Mouse (Mus musculus): Measurements from ENCODE around the gene Cchcr1. TPM values are rescaled to one million over a fixed set of nuclear protein-coding genes. Genes with fewer than 3 reads are reported as not detected.

The Cchcr1 gene
- polyA plus RNA-seq, 1 experiment from 2014 or later = 15.4 TPM

- H3K27me3 ChIP-seq (replicated peaks) = no peaks in the 10 kb centered on the region
- H3K9me3 ChIP-seq = no peaks in the 10 kb centered on the region
- WGBS = 82% methylated on average over 9 of the region's 9 CpGs
- no peak overlapping the region for H3K4me2 ChIP-seq (replicated peaks)
- ATAC-seq = no peak
- H3K9ac ChIP-seq = no peak overlapping the region
- no peak overlapping the region for H3K27ac ChIP-seq
- no peak overlapping the region for H3K4me3 ChIP-seq (replicated peaks)
- H3K36me3 ChIP-seq = peaks cover 12% of the 10 kb centered on the region; the same call in 1 of the 2 replicates
- no peaks in the 10 kb centered on the region for H3K4me1 ChIP-seq (replicated peaks)
Measured at GRCm38 (mm10) chr17:35524354-35524753, 7.5 kb downstream of the Cchcr1 start.

- H3K9ac ChIP-seq = no peak overlapping the region
- H3K4me2 ChIP-seq (replicated peaks) = no peak overlapping the region
- no peaks in the 10 kb centered on the region for H3K9me3 ChIP-seq
- H3K36me3 ChIP-seq = peaks cover 17% of the 10 kb centered on the region
- no peak overlapping the region for H3K4me3 ChIP-seq (replicated peaks)
- 0 out of 2 replicates have a peak, but pooled peaks cover 1% of the 10 kb centered on the region for H3K4me1 ChIP-seq (replicated peaks)
- WGBS = 76% methylated on average over 8 of the region's 8 CpGs
- no peak for ATAC-seq
- no peak overlapping the region for H3K27ac ChIP-seq
- no peaks in the 10 kb centered on the region for H3K27me3 ChIP-seq (replicated peaks)
Measured at GRCm38 (mm10) chr17:35526644-35527043, 9.7 kb downstream of the Cchcr1 start.

GRCm38 (mm10) chr17:35532360-35532759, 15.5 kb downstream of the Cchcr1 start:
- ATAC-seq = 0 out of 2 replicates have a peak, but pooled peaks have one; percentile 11
- no peaks in the 10 kb centered on the region for H3K27me3 ChIP-seq (replicated peaks)

DNA sequence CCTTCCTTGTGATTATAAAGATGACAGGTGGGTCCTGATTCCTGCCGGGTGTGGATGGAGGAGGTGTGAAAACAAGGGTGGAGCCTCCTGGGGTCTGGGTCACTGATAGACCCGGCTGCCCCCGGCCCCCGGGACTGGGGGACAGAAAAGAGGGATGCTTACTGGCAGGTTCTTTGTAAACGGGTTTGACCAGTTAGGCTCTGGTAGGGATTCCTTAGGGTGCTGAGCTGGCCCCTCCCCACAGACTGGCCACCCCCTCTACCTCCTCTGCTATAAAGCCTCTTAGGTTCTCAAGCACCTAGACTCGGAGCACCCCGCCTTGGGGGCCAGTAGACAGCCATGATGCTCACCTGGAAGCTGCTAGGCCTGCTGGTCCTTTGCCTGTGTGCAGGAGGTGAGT, 16.0 kb downstream of the Cchcr1 start, which contains the start of gene Psors1c2:
TSS of gene Psors1c2 (plus strand) at position 301 of the 400 bp plus-strand sequence.
- Histone ChIP-seq H3K9me3 (no peaks in the 10 kb centered on the region), H3K4me3 (replicated peaks) (no peak within 1 kb of the TSS), H3K9ac (no peak within 1 kb of the TSS), H3K27ac (no peak within 1 kb of the TSS), H3K27me3 (replicated peaks) (no peaks in the 10 kb centered on the region), H3K4me2 (replicated peaks) (no peak within 1 kb of the TSS), H3K36me3 (peaks cover 10% of the 10 kb centered on the region), H3K4me1 (replicated peaks) (0 out of 2 replicates have a peak, but pooled peaks cover 2% of the 10 kb centered on the region)
- ATAC-seq = 0 out of 2 replicates have a peak, but pooled peaks have one; percentile 4
- WGBS = 18% methylated on average over 7 of the region's 7 CpGs

More at GRCm38 (mm10) chr17:35532360-35532759, 15.5 kb downstream of the Cchcr1 start:
- no peaks in the 10 kb centered on the region for H3K9me3 ChIP-seq
- no peak overlapping the region for H3K27ac ChIP-seq
- WGBS = 5% methylated on average over 3 of the region's 3 CpGs
- H3K36me3 ChIP-seq = peaks cover 10% of the 10 kb centered on the region
- H3K9ac ChIP-seq = no peak overlapping the region
- H3K4me1 ChIP-seq (replicated peaks) = 0 out of 2 replicates have a peak, but pooled peaks cover 2% of the 10 kb centered on the region
- no peak overlapping the region for H3K4me2 ChIP-seq (replicated peaks)
- H3K4me3 ChIP-seq (replicated peaks) = no peak overlapping the region

DNA sequence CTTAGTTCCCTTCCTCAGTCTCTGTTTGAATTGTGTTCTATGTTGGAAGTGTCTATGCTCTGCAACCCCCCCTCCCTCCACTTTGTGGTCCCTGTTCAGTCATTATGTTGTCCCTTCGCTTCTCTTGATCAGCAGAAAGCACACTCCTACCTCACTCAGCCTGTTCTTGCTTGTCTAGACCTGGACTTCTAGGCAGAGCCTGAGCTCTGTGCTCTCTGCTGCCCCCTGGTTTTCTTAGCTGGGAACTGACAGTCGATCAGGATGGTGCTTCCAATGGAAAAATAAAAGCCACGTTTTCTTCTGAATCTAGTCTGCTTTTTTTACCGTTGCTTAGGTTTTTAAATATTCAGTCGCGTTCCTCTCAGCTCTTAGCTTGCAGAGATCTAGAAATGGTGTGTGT, 17.4 kb downstream of the Cchcr1 start:
- no peak overlapping the region for H3K27ac ChIP-seq
- peaks cover 5% of the 10 kb centered on the region; the same call in 1 of the 2 replicates for H3K36me3 ChIP-seq
- H3K4me3 ChIP-seq (replicated peaks) = no peak overlapping the region
- H3K9ac ChIP-seq = no peak overlapping the region
- H3K9me3 ChIP-seq = no peaks in the 10 kb centered on the region
- WGBS = 11% methylated on average over 6 of the region's 6 CpGs
- ATAC-seq = peak; percentile 76
- H3K4me1 ChIP-seq (replicated peaks) = 0 out of 2 replicates have a peak, but pooled peaks cover 2% of the 10 kb centered on the region
- no peaks in the 10 kb centered on the region for H3K27me3 ChIP-seq (replicated peaks)
- H3K4me2 ChIP-seq (replicated peaks) = no peak overlapping the region

- H3K4me1 ChIP-seq (replicated peaks) = no peaks in the 10 kb centered on the region
- no peaks in the 10 kb centered on the region for H3K27me3 ChIP-seq (replicated peaks)
- H3K36me3 ChIP-seq = no peaks in the 10 kb centered on the region
- no peak overlapping the region for H3K27ac ChIP-seq
- H3K4me2 ChIP-seq (replicated peaks) = no peak overlapping the region
- 77% methylated on average over 4 of the region's 4 CpGs for WGBS
- H3K9me3 ChIP-seq = no peaks in the 10 kb centered on the region
- H3K9ac ChIP-seq = no peak overlapping the region
- ATAC-seq = no peak
- no peak overlapping the region for H3K4me3 ChIP-seq (replicated peaks)
Measured at GRCm38 (mm10) chr17:35537421-35537820, 20.5 kb downstream of the Cchcr1 start.

DNA sequence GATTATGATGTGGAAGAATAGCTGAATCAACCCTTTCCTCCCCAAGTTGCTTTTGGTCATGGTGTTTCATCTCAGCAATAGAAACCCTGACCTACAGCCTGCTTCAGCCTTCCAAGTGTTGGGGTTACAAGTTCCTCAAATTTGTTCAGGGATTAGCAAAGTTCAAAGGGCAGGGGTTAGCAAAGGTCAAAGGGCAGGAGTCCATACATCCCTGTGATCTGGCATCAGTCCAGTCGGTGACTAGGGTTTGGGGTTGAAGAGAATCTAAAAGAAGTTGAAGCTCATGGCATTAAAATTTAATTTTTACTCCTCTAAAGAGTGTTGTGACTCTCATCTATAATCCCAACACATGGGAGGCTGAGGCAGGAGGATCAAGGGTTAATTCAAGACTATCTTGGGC, 21.6 kb downstream of the Cchcr1 start:
- Histone ChIP-seq H3K4me1 (replicated peaks) (no peaks in the 10 kb centered on the region), H3K4me3 (replicated peaks) (no peak overlapping the region), H3K4me2 (replicated peaks) (no peak overlapping the region), H3K36me3 (no peaks in the 10 kb centered on the region), H3K27ac (no peak overlapping the region), H3K9ac (no peak overlapping the region), H3K9me3 (no peaks in the 10 kb centered on the region), H3K27me3 (replicated peaks) (no peaks in the 10 kb centered on the region)
- 70% methylated on average over 1 of the region's 1 CpGs for WGBS
- ATAC-seq = no peak

GRCm38 (mm10) chr17:35539540-35539939, 22.6 kb downstream of the Cchcr1 start:
- Histone ChIP-seq H3K36me3 (no peaks in the 10 kb centered on the region), H3K27ac (no peak overlapping the region), H3K27me3 (replicated peaks) (no peaks in the 10 kb centered on the region), H3K4me3 (replicated peaks) (no peak overlapping the region), H3K9me3 (no peaks in the 10 kb centered on the region), H3K4me1 (replicated peaks) (no peaks in the 10 kb centered on the region), H3K9ac (no peak overlapping the region), H3K4me2 (replicated peaks) (no peak overlapping the region)
- WGBS = 56% methylated on average over 10 of the region's 10 CpGs
- no peak for ATAC-seq

DNA sequence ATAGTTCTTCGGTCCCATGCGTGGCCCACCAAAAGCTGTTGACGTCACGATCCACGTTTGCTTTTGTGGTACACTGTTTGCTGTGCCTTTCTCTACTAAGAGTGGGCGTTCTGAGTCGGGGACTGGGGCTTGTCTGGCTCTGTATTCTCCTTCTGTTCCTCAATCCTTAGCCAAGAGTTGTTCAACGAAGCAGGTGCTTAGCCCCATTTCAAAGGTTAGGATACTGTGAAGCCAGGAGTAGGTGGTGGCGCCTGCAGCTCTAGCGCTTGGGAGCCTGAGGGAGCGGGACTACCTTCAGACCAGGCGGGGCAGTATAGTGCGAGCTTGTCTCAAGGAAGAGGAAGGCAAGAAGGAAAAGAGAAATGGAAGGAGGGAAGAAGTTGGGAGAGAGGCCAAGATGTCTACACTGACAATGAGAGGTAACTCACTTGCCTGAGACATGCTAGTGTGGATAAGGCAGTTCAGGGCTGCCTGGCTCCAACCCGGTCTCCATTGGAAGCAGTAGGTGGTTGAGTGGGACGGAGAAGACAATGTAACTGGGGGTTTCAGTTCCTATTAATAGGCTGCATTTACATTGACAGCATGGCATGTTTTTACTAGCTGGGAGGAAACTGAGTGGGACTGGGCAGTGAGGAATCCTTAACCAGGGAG, 26.0 kb downstream of the Cchcr1 start:
- no peak for ATAC-seq
- 78% methylated on average over 15 of the region's 15 CpGs for WGBS
- H3K36me3 ChIP-seq = no peaks in the 10 kb centered on the region
- H3K27ac ChIP-seq = no peak overlapping the region
- H3K27me3 ChIP-seq (replicated peaks) = no peaks in the 10 kb centered on the region
- H3K4me2 ChIP-seq (replicated peaks) = no peak overlapping the region
- no peaks in the 10 kb centered on the region for H3K9me3 ChIP-seq
- H3K4me3 ChIP-seq (replicated peaks) = no peak overlapping the region
- H3K9ac ChIP-seq = no peak overlapping the region
- H3K4me1 ChIP-seq (replicated peaks) = no peaks in the 10 kb centered on the region

DNA sequence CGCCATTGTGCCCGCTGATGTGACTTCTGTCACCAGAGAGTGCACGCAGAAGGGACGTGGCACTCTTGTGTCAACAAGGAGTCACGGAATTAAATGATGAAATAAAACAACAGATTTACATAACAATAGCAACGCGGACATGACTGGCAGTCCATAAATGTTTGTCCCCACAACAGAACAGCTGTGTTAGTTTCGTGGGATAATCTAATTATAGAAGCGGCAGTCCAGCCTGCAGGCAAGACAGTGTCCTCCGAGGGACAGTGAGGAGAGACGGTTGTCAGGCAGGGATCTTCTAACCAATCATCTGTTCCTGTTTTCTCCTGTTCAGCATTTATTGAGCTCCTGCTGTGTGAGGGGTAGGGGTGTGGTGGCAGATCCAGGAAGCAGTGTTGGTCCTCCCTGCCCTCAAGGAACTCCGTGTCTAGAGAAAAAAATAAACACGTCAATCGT, 26.5 kb downstream of the Cchcr1 start:
- WGBS = 56% methylated on average over 14 of the region's 14 CpGs
- no peak overlapping the region for H3K4me3 ChIP-seq (replicated peaks)
- no peak overlapping the region for H3K4me2 ChIP-seq (replicated peaks)
- H3K27me3 ChIP-seq (replicated peaks) = no peaks in the 10 kb centered on the region
- no peaks in the 10 kb centered on the region for H3K36me3 ChIP-seq
- H3K27ac ChIP-seq = no peak overlapping the region
- H3K4me1 ChIP-seq (replicated peaks) = no peaks in the 10 kb centered on the region
- H3K9ac ChIP-seq = no peak overlapping the region
- H3K9me3 ChIP-seq = no peaks in the 10 kb centered on the region
- ATAC-seq = no peak

DNA sequence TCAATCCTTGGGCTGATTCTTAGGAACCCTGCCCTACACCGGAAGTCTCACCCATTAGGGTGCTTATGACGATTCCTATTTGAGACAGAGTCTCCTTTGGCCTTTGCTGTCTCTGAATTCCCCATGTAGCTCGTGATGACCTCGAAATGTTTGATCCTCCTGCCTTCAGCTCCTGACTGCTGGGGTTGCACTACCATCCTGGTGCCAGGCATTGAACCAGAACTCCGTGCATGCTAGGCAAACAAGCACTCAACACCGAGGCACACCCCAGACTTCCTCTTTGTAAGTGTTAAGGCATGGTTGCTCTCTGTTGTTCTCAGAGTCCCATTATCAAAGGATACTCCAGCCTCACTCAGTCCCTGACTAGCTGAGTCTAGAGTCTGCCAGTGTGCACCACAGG, 27.1 kb downstream of the Cchcr1 start:
- H3K9ac ChIP-seq = no peak overlapping the region
- H3K4me3 ChIP-seq (replicated peaks) = no peak overlapping the region
- H3K9me3 ChIP-seq = no peaks in the 10 kb centered on the region
- no peak for ATAC-seq
- no peak overlapping the region for H3K27ac ChIP-seq
- no peaks in the 10 kb centered on the region for H3K4me1 ChIP-seq (replicated peaks)
- H3K27me3 ChIP-seq (replicated peaks) = no peaks in the 10 kb centered on the region
- H3K4me2 ChIP-seq (replicated peaks) = no peak overlapping the region
- 81% methylated on average over 6 of the region's 6 CpGs for WGBS
- no peaks in the 10 kb centered on the region for H3K36me3 ChIP-seq

DNA sequence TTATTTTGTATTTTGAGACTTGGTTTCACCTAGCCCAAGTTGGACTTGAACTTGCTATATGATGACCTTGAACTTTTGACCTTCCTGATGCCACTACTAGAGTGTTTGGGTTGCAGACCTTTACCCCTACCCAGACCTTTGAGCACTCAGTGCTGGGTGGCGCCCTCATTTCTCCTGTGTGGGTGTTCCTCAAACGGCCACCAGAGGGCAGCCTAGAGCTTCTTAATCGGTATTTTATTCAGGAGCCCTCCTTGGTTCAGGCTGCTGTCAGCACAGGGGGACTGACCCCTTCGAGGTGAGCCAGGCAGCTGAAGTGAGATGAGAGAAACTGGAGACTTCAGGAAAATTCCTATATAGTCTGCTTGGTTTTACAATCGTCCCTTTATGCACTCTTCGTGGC, 27.8 kb downstream of the Cchcr1 start:
- Histone ChIP-seq H3K36me3 (no peaks in the 10 kb centered on the region), H3K4me3 (replicated peaks) (no peak overlapping the region), H3K4me1 (replicated peaks) (no peaks in the 10 kb centered on the region), H3K27ac (no peak overlapping the region), H3K4me2 (replicated peaks) (no peak overlapping the region), H3K27me3 (replicated peaks) (no peaks in the 10 kb centered on the region), H3K9me3 (no peaks in the 10 kb centered on the region), H3K9ac (no peak overlapping the region)
- WGBS = 35% methylated on average over 6 of the region's 6 CpGs
- 0 out of 2 replicates have a peak, but pooled peaks have one; percentile 21 for ATAC-seq

GRCm38 (mm10) chr17:35547465-35547864, 30.6 kb downstream of the Cchcr1 start:
- ATAC-seq = no peak
- Histone ChIP-seq H3K27ac (no peak overlapping the region), H3K9ac (no peak overlapping the region), H3K4me3 (replicated peaks) (no peak overlapping the region), H3K4me1 (replicated peaks) (peaks cover 2% of the 10 kb centered on the region; the same call in 1 of the 2 replicates), H3K4me2 (replicated peaks) (no peak overlapping the region), H3K27me3 (replicated peaks) (no peaks in the 10 kb centered on the region), H3K36me3 (no peaks in the 10 kb centered on the region), H3K9me3 (no peaks in the 10 kb centered on the region)
- WGBS = 81% methylated on average over 2 of the region's 2 CpGs

All from intestine, embryonic 15.5 days (tissue).